Mouse (Mus musculus) cortical plate, adult 2 months (tissue): ENCODE data around the gene Slc5a3.

ENCODE experiments used
- CTCF ChIP-seq: fragments of 200-500 bp; IDR thresholded peaks from 2 replicates; pipeline ENCODE4 v1.5.1; 2011; ENCODE audit warnings: mild to moderate bottlenecking, control low read depth, low read length; ENCODE audit not compliant: insufficient read depth; ENCODE audit errors: extremely low read depth
- POLR2A ChIP-seq: fragments of 200-500 bp; IDR thresholded peaks from 2 replicates; pipeline ENCODE4 v1.6.1; 2011; ENCODE audit warnings: mild to moderate bottlenecking, low read length, control low read depth; ENCODE audit not compliant: insufficient read depth; ENCODE audit errors: extremely low read depth

GRCm38 (mm10) chr16:92019141-92020118 lies 38.7 kb upstream of the Slc5a3 start:
- no peak for TF ChIP-seq CTCF
- TF ChIP-seq POLR2A = no peak
